Mouse (Mus musculus) megakaryocyte, embryonic 14.5 days (primary cell): ENCODE data around the gene Stk17b.

ENCODE experiments used
- FLI1 ChIP-seq: IDR thresholded peaks from 2 replicates; pipeline ENCODE4 v1.6.1; 2012; ENCODE audit warnings: low read length, inconsistent platforms, mixed read lengths
- GATA1 ChIP-seq: IDR thresholded peaks from 3 replicates; pipeline ENCODE4 v1.6.1; 2012; ENCODE audit warnings: mixed read lengths, low read length, inconsistent platforms, borderline replicate concordance

DNA sequence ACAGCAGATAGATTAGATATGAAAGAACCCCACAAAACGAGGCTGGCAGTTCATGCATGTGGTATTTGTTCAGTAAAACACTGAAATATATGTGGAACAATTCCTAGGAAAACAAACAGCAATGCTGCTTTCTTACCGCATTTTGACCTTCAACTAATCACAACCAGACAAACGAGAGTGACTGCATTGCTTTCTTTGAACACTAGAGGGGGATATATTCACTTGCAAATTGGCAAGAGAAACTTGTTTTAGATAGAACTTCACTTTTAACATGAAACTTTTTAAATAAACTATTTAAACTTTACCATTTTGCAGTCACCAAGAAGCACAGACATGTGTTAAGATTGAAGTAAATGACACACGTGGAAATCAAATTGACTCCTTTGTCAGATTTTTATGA, 69.6 kb downstream of the Stk17b start:
- TF ChIP-seq GATA1: no peak
- TF ChIP-seq FLI1: no peak
